Mouse (Mus musculus) forebrain, postnatal 0 days (tissue): Measurements from ENCODE around the gene Ggact. TPM values are rescaled to one million over a fixed set of nuclear protein-coding genes. Genes with fewer than 3 reads are reported as not detected.
A peak's percentile ranks its signal among the peaks of the same experiment; 100 is the strongest.

Source experiments
- ATAC-seq: fragments of 200-750 bp; cut with Nextera tagmentation; 2 replicates; pipeline ENCODE4 v1.8.0; 2017; ENCODE audit warnings: mild to moderate bottlenecking, moderate library complexity
- DNase-seq: peaks from one replicate; pipeline ENCODE4 v3.0.0-alpha.2; 2015
- H3K27ac ChIP-seq: fragments of 300-500 bp; sonication (generic); 2 replicates; pipeline ENCODE4 v1.5.1; 2014; ENCODE audit warnings: low read depth, mild to moderate bottlenecking, antibody characterized with exemption, low read length, moderate library complexity, mixed read lengths
- H3K27me3 ChIP-seq: fragments of 300-500 bp; sonication (generic); 2 replicates; pipeline ENCODE4 v1.6.1; 2014; ENCODE audit warnings: mild to moderate bottlenecking, low read length, mixed read lengths; ENCODE audit not compliant: insufficient read depth
- H3K36me3 ChIP-seq: fragments of 300-500 bp; sonication (generic); 2 replicates; pipeline ENCODE4 v1.6.1; 2014; ENCODE audit warnings: mild to moderate bottlenecking, moderate library complexity; ENCODE audit not compliant: insufficient read depth
- H3K4me1 ChIP-seq: fragments of 300-500 bp; sonication (generic); 2 replicates; pipeline ENCODE4 v1.6.1; 2014; ENCODE audit warnings: antibody characterized with exemption; ENCODE audit not compliant: insufficient read depth
- H3K4me2 ChIP-seq: fragments of 300-500 bp; sonication (generic); 2 replicates; pipeline ENCODE4 v1.6.1; 2014; ENCODE audit warnings: low read depth, mild to moderate bottlenecking, moderate library complexity
- H3K4me3 ChIP-seq: fragments of 300-500 bp; sonication (generic); 2 replicates; pipeline ENCODE4 v1.5.1; 2014; ENCODE audit warnings: low read depth, low read length, mixed read lengths
- H3K9ac ChIP-seq: fragments of 300-500 bp; sonication (generic); 2 replicates; pipeline ENCODE4 v1.6.1; 2014; ENCODE audit warnings: mild to moderate bottlenecking
- H3K9me3 ChIP-seq: fragments of 300-500 bp; sonication (generic); 2 replicates; pipeline ENCODE4 v1.6.1; 2016; ENCODE audit warnings: low read length
- CTCF ChIP-seq: sonication (generic); IDR thresholded peaks from 2 replicates; pipeline ENCODE4 v1.5.1; 2016; ENCODE audit warnings: antibody characterized with exemption, control low read depth, low read depth
- WGBS: fragments of 180-500 bp; shearing (Covaris S2); extraction: QIAGEN DNeasy Blood & Tissue Kit; methylation state at CpG from one replicate; pipeline ENCODE4 v1.1.7; 2014; 5-methylcytosine and 5-hydroxymethylcytosine counted together
- polyA plus RNA-seq: library from polyadenylated mRNA; unstranded; fragments of >200 nt; fragmentation: Nextera tagmentation; extraction: Ambion mirVana; gene quantifications from 2 replicates; pipeline ENCODE4 v1.2.1, GENCODE M21; 2015
- total RNA-seq: library from RNA; depleted of rRNA; stranded (reverse); fragments of >200 nt; gene quantifications from 2 replicates; pipeline ENCODE4 v1.2.3, GENCODE M21; 2014

Gene Ggact
- total and polyA plus RNA-seq, 2 experiments from 2014 or later, result 18.8 to 19.2 TPM

GRCm38 (mm10) chr14:122871841-122872580, 41.5 kb downstream of the Ggact start:
- WGBS, result 20% methylated on average over 4 of the region's 4 CpGs
- ATAC-seq, result peak; percentile 55

GRCm38 (mm10) chr14:122869831-122870230, 43.7 kb downstream of the Ggact start:
- H3K27ac ChIP-seq, result no peak overlapping the region
- H3K9me3 ChIP-seq, result no peaks in the 10 kb centered on the region
- WGBS, result 79% methylated on average over 6 of the region's 6 CpGs
- H3K4me2 ChIP-seq, result no peak overlapping the region
- TF ChIP-seq CTCF, result no peak
- no peak overlapping the region for H3K4me3 ChIP-seq
- no peak for DNase-seq
- peaks cover 4% of the 10 kb centered on the region; the same call in 1 of the 2 replicates for H3K27me3 ChIP-seq
- H3K9ac ChIP-seq, result no peak overlapping the region
- H3K4me1 ChIP-seq, result peaks cover 5% of the 10 kb centered on the region; the same call in 1 of the 2 replicates
- H3K36me3 ChIP-seq, result no peaks in the 10 kb centered on the region
- no peak for ATAC-seq

More at GRCm38 (mm10) chr14:122871841-122872580, 41.5 kb downstream of the Ggact start:
- H3K36me3 ChIP-seq, result no peaks in the 10 kb centered on the region
- no peak overlapping the region for H3K4me2 ChIP-seq
- no peak for DNase-seq
- no peak overlapping the region for H3K4me3 ChIP-seq
- H3K9ac ChIP-seq, result no peak overlapping the region
- no peak overlapping the region for H3K27ac ChIP-seq
- no peak for TF ChIP-seq CTCF
- no peaks in the 10 kb centered on the region for H3K9me3 ChIP-seq
- H3K4me1 ChIP-seq, result peaks cover 5% of the 10 kb centered on the region; the same call in 1 of the 2 replicates
- H3K27me3 ChIP-seq, result peaks cover 4% of the 10 kb centered on the region; the same call in 1 of the 2 replicates

GRCm38 (mm10) chr14:122867531-122868285, 45.8 kb downstream of the Ggact start:
- Histone ChIP-seq H3K36me3 (no peaks in the 10 kb centered on the region), H3K27me3 (peaks cover 4% of the 10 kb centered on the region; the same call in 1 of the 2 replicates), H3K9ac (no peak overlapping the region), H3K4me1 (peaks cover 5% of the 10 kb centered on the region; the same call in 1 of the 2 replicates), H3K27ac (no peak overlapping the region), H3K4me2 (no peak overlapping the region), H3K4me3 (no peak overlapping the region), H3K9me3 (no peaks in the 10 kb centered on the region)
- TF ChIP-seq CTCF, result no peak
- no peak for DNase-seq
- ATAC-seq, result no peak
- WGBS, result 56% methylated on average over 4 of the region's 4 CpGs

- 90% methylated on average over 4 of the region's 4 CpGs for WGBS
- H3K27ac ChIP-seq, result no peak overlapping the region
- no peak for TF ChIP-seq CTCF
Observed at GRCm38 (mm10) chr14:122865462-122866129, 48.0 kb downstream of the Ggact start.

GRCm38 (mm10) chr14:122862623-122863022, 50.9 kb downstream of the Ggact start:
- no peak overlapping the region for H3K9ac ChIP-seq
- ATAC-seq, result no peak
- no peaks in the 10 kb centered on the region for H3K36me3 ChIP-seq
- WGBS, result 11% methylated on average over 4 of the region's 4 CpGs
- no peaks in the 10 kb centered on the region for H3K27me3 ChIP-seq
- TF ChIP-seq CTCF, result no peak
- no peaks in the 10 kb centered on the region for H3K9me3 ChIP-seq
- no peaks in the 10 kb centered on the region for H3K4me1 ChIP-seq
- H3K4me2 ChIP-seq, result no peak overlapping the region
- H3K27ac ChIP-seq, result no peak overlapping the region
- H3K4me3 ChIP-seq, result no peak overlapping the region
- no peak for DNase-seq

More at GRCm38 (mm10) chr14:122865462-122866129, 48.0 kb downstream of the Ggact start:
- Histone ChIP-seq H3K4me3 (no peak overlapping the region), H3K4me1 (no peaks in the 10 kb centered on the region), H3K36me3 (no peaks in the 10 kb centered on the region), H3K27me3 (peaks cover 2% of the 10 kb centered on the region; the same call in 1 of the 2 replicates), H3K9me3 (no peaks in the 10 kb centered on the region), H3K4me2 (no peak overlapping the region), H3K9ac (no peak overlapping the region)
- DNase-seq (no peak), ATAC-seq (no peak)

GRCm38 (mm10) chr14:122859792-122860191, 53.8 kb downstream of the Ggact start:
- WGBS, result 89% methylated on average over 1 of the region's 1 CpGs
- DNase-seq (no peak), ATAC-seq (no peak)
- H3K4me2 ChIP-seq, result no peak overlapping the region
- H3K4me1 ChIP-seq, result no peaks in the 10 kb centered on the region
- H3K9me3 ChIP-seq, result no peaks in the 10 kb centered on the region
- TF ChIP-seq CTCF, result no peak
- no peak overlapping the region for H3K9ac ChIP-seq
- H3K36me3 ChIP-seq, result no peaks in the 10 kb centered on the region
- H3K27me3 ChIP-seq, result no peaks in the 10 kb centered on the region
- no peak overlapping the region for H3K4me3 ChIP-seq
- H3K27ac ChIP-seq, result no peak overlapping the region
